Mouse (Mus musculus) liver, postnatal 0 days (tissue): ENCODE measurements around the gene Brox. TPM values are rescaled to one million over a fixed set of nuclear protein-coding genes. Genes with fewer than 3 reads are reported as not detected.

Experiments
- ATAC-seq: fragments of 200-750 bp; cut with Nextera tagmentation; 2 replicates; pipeline ENCODE4 v1.8.0; 2017; ENCODE audit warnings: mild to moderate bottlenecking, moderate library complexity
- DNase-seq: peaks from one replicate; pipeline ENCODE4 v3.0.0-alpha.2; 2016
- H3K27ac ChIP-seq: fragments of 300-500 bp; sonication (generic); 2 replicates; pipeline ENCODE4 v1.5.1; 2014; ENCODE audit warnings: antibody characterized with exemption, moderate library complexity, mild to moderate bottlenecking, low read depth
- H3K27me3 ChIP-seq: fragments of 300-500 bp; sonication (generic); 2 replicates; pipeline ENCODE4 v1.6.1; 2014; ENCODE audit warnings: low read length, control low read depth, mixed read lengths; ENCODE audit not compliant: insufficient read depth
- H3K36me3 ChIP-seq: fragments of 300-500 bp; sonication (generic); replicated peaks from 2 replicates; pipeline ENCODE4 v1.6.1; 2014; ENCODE audit warnings: mild to moderate bottlenecking, control low read depth, low read length, moderate library complexity, mixed read lengths; ENCODE audit not compliant: insufficient read depth
- H3K4me1 ChIP-seq: fragments of 300-500 bp; sonication (generic); 2 replicates; pipeline ENCODE4 v1.6.1; 2014; ENCODE audit warnings: antibody characterized with exemption, mild to moderate bottlenecking, control low read depth; ENCODE audit not compliant: insufficient read depth
- H3K4me2 ChIP-seq: fragments of 300-500 bp; sonication (generic); 2 replicates; pipeline ENCODE4 v1.6.1; 2014; ENCODE audit warnings: low read depth, mild to moderate bottlenecking, low read length, moderate library complexity, mixed read lengths
- H3K4me3 ChIP-seq: fragments of 300-500 bp; sonication (generic); 2 replicates; pipeline ENCODE4 v1.5.1; 2014; ENCODE audit warnings: low read depth, low read length
- H3K9ac ChIP-seq: fragments of 300-500 bp; sonication (generic); replicated peaks from 2 replicates; pipeline ENCODE4 v1.6.1; 2014; ENCODE audit warnings: mild to moderate bottlenecking, moderate library complexity
- H3K9me3 ChIP-seq: fragments of 300-500 bp; sonication (generic); 2 replicates; pipeline ENCODE4 v1.6.1; 2016; ENCODE audit warnings: mild to moderate bottlenecking, control low read depth, low read length, mixed read lengths
- CTCF ChIP-seq: sonication (generic); IDR thresholded peaks from 2 replicates; pipeline ENCODE4 v1.5.1; 2016; ENCODE audit warnings: antibody characterized with exemption, low read depth
- EP300 ChIP-seq: IDR thresholded peaks from 2 replicates; pipeline ENCODE4 v1.6.1; 2016; ENCODE audit warnings: antibody characterized with exemption, low read depth, mild to moderate bottlenecking
- WGBS: fragments of 180-500 bp; shearing (Covaris S2); extraction: QIAGEN DNeasy Blood & Tissue Kit; methylation state at CpG from one replicate; pipeline ENCODE4 v1.1.7; 2014; ENCODE audit not compliant: insufficient replicate concordance; 5-methylcytosine and 5-hydroxymethylcytosine counted together
- polyA plus RNA-seq: library from polyadenylated mRNA; unstranded; fragments of >200 nt; fragmentation: Nextera tagmentation; extraction: Ambion mirVana; gene quantifications from 2 replicates; pipeline ENCODE4 v1.2.1, GENCODE M21; 2015

Gene Brox
- polyA plus RNA-seq, 1 experiment from 2014 or later: 17.1 TPM

DNA sequence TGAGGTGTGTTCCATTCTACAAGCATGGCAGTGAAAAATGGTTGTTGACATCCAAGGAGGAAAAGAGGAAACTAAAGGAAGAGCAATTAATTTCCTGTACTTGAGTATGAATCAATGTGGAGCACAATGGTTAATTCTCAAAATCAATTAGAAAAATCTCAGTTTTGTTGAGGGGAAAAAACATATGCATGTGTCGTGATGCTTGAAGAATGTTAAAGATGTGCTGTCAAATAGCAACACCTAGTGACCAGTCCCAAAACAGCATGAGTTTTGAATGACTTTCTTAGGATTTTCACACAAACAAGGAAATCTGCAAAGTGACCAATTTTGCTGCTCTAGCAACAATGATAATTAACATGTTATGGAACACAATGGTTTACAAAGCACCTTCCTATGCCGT lies 59.2 kb downstream of the Brox start:
- Histone ChIP-seq H3K9me3 (no peaks in the 10 kb centered on the region), H3K9ac (no peak overlapping the region), H3K4me3 (no peak overlapping the region), H3K36me3 (no peaks in the 10 kb centered on the region), H3K4me2 (no peak overlapping the region), H3K27ac (no peak overlapping the region), H3K4me1 (no peaks in the 10 kb centered on the region), H3K27me3 (no peaks in the 10 kb centered on the region)
- ATAC-seq (no peak), DNase-seq (no peak)
- TF ChIP-seq EP300 (no peak), CTCF (peak; percentile 79)
- 22% methylated on average over 2 of the region's 2 CpGs for WGBS

DNA sequence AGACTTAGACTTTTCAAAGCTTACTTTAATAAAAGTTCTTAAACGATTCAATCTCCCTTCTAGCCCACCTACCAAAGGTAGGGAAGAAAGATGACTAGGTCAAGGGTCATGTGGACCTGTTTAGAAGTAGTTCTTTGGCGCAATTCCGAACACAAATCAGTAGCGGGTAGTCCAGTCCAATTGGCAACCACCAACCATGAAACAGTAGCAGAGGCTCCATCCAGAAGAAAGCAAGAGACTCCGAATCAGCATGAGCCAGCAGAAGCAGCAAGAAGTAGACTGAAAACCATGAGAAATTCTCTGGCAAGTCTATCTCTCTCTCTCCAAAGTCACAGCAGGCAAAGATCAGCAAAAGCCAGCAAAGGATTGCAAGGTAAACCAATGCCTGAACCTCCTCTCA lies 60.6 kb downstream of the Brox start:
- H3K4me1 ChIP-seq: no peaks in the 10 kb centered on the region
- H3K4me2 ChIP-seq: no peak overlapping the region
- no peak overlapping the region for H3K9ac ChIP-seq
- TF ChIP-seq EP300: no peak
- TF ChIP-seq CTCF: no peak
- H3K27ac ChIP-seq: no peak overlapping the region
- 76% methylated on average over 5 of the region's 5 CpGs for WGBS
- H3K27me3 ChIP-seq: no peaks in the 10 kb centered on the region
- DNase-seq: no peak
- no peaks in the 10 kb centered on the region for H3K9me3 ChIP-seq
- no peak for ATAC-seq
- no peaks in the 10 kb centered on the region for H3K36me3 ChIP-seq
- no peak overlapping the region for H3K4me3 ChIP-seq

GRCm38 (mm10) chr1:183233679-183234174 lies 63.3 kb downstream of the Brox start:
- Histone ChIP-seq H3K27me3 (no peaks in the 10 kb centered on the region), H3K9ac (no peak overlapping the region), H3K4me1 (no peaks in the 10 kb centered on the region), H3K4me2 (no peak overlapping the region), H3K9me3 (no peaks in the 10 kb centered on the region), H3K4me3 (no peak overlapping the region), H3K36me3 (no peaks in the 10 kb centered on the region), H3K27ac (no peak overlapping the region)
- no peak for ATAC-seq
- DNase-seq: no peak
- TF ChIP-seq CTCF (no peak), EP300 (no peak)
- 82% methylated on average over 11 of the region's 11 CpGs for WGBS

- Histone ChIP-seq H3K9ac (no peak overlapping the region), H3K27ac (no peak overlapping the region), H3K9me3 (no peaks in the 10 kb centered on the region), H3K4me2 (no peak overlapping the region), H3K36me3 (no peaks in the 10 kb centered on the region), H3K4me1 (no peaks in the 10 kb centered on the region), H3K4me3 (no peak overlapping the region), H3K27me3 (no peaks in the 10 kb centered on the region)
- peak; percentile 70 for ATAC-seq
- WGBS: 71% methylated on average over 7 of the region's 7 CpGs
- DNase-seq: no peak
- no peak for TF ChIP-seq EP300
- no peak for TF ChIP-seq CTCF
Measured at GRCm38 (mm10) chr1:183232985-183233678, 63.9 kb downstream of the Brox start.

- 64% methylated on average over 7 of the region's 7 CpGs for WGBS
- no peak for TF ChIP-seq EP300
- no peak for TF ChIP-seq CTCF
- no peak for ATAC-seq
Measured at GRCm38 (mm10) chr1:183227469-183227868, 69.6 kb downstream of the Brox start.

More at GRCm38 (mm10) chr1:183227469-183227868, 69.6 kb downstream of the Brox start:
- Histone ChIP-seq H3K27ac (no peak overlapping the region), H3K9ac (no peak overlapping the region), H3K36me3 (no peaks in the 10 kb centered on the region), H3K4me3 (no peak overlapping the region), H3K4me2 (no peak overlapping the region), H3K9me3 (no peaks in the 10 kb centered on the region), H3K4me1 (no peaks in the 10 kb centered on the region), H3K27me3 (no peaks in the 10 kb centered on the region)
- DNase-seq: no peak

Other genes with a start within 250 kb of the Brox start
- 1.6 and 1.9 TPM in 2 replicates for gene Disp1, start 75.7 kb downstream of the Brox start, polyA plus RNA-seq
- gene Aida, start 679 bp downstream of the Brox start, polyA plus RNA-seq: 11.8 and 12.6 TPM in 2 replicates
- 28.2 and 30.0 TPM in 2 replicates for gene Mia3, start 72.3 kb upstream of the Brox start, polyA plus RNA-seq
- 3.7 and 4.3 TPM in 2 replicates for gene Taf1a, start 91.7 kb upstream of the Brox start, polyA plus RNA-seq
- gene Hhipl2, start 120.9 kb upstream of the Brox start, polyA plus RNA-seq: not detected in 2 replicates